Mouse (Mus musculus) brain, embryonic 14.5 days (tissue): Measurements from ENCODE around the gene Klhl9.

Experiments
- CTCF ChIP-seq: fragments of 200-500 bp; IDR thresholded peaks from 2 replicates; pipeline ENCODE4 v1.5.1; 2012; ENCODE audit warnings: inconsistent platforms, mild to moderate bottlenecking, moderate library complexity, borderline replicate concordance; ENCODE audit not compliant: insufficient read depth, insufficient read length; ENCODE audit errors: extremely low read depth
- POLR2A ChIP-seq: fragments of 200-500 bp; IDR thresholded peaks from 2 replicates; pipeline ENCODE4 v1.6.1; 2012; ENCODE audit warnings: mild to moderate bottlenecking, inconsistent platforms, borderline replicate concordance; ENCODE audit not compliant: poor library complexity, insufficient read depth, insufficient read length, severe bottlenecking; ENCODE audit errors: extremely low read depth

DNA sequence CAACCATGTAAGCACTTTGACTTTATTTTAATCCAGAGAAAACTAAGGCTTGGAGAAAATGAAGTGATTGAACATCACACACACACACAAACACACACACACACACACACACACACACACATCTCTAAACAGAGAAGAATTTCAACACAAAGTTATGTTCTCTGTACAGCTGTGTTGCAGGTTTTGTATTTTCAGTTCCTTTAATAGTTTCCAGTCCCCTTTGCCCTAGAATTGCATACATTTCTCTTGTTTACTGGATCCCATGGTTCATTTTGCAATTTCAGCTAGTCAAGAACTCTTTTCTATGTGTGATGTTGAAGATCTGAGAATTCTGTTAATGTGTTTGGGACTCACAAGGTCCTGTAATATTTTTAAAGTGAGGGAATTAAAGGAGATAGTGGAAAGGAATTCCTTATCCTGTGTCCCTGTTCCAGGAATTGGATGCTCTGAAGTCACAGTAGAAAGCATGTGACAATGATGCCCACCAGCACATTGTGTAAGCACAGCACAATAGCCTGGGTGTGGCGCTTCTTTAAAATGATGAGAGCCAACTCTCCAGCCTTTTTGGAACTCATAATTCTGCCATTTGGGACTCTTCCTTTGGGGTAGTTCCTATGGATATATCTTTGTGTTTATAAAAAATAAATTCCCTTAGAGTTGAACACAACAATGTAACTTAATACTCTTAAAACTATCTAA, 15.0 kb downstream of the Klhl9 start:
- TF ChIP-seq POLR2A (no peak), CTCF (no peak)
